Mouse (Mus musculus): ENCODE results near the gene 2410141K09Rik.
"Not testable (repeated sequence)": the region's sequence is repeated elsewhere in the genome, so short reads cannot be mapped to it uniquely, and the experiment has no call there.

2410141K09Rik gene

GRCm38 (mm10) chr13:66441018-66441417 lies at the start of gene 2410141K09Rik:
TSS of gene 2410141K09Rik (minus strand) at chr13:66441118.
- not testable (repeated sequence) for DNase-seq

GRCm38 (mm10) chr13:66426858-66427257 lies 14.1 kb downstream of the 2410141K09Rik start:
- not testable (repeated sequence) for DNase-seq

- DNase-seq: not testable (repeated sequence)
Observed at GRCm38 (mm10) chr13:66414962-66415361, 26.0 kb downstream of the 2410141K09Rik start.

Measured in kidney, adult 11 months (tissue).